Mouse (Mus musculus) spleen, adult 2 months (tissue): Measurements from ENCODE around the gene Vps26c.

Experiments used
- CTCF ChIP-seq: fragments of 200-500 bp; IDR thresholded peaks from 2 replicates; pipeline ENCODE4 v1.5.1; 2011; ENCODE audit warnings: mild to moderate bottlenecking, inconsistent platforms; ENCODE audit not compliant: insufficient read depth, insufficient read length, insufficient replicate concordance; ENCODE audit errors: extremely low read depth
- POLR2A ChIP-seq: fragments of 200-500 bp; IDR thresholded peaks from 2 replicates; pipeline ENCODE4 v1.6.1; 2011; ENCODE audit warnings: low read depth, low read length, inconsistent platforms

DNA sequence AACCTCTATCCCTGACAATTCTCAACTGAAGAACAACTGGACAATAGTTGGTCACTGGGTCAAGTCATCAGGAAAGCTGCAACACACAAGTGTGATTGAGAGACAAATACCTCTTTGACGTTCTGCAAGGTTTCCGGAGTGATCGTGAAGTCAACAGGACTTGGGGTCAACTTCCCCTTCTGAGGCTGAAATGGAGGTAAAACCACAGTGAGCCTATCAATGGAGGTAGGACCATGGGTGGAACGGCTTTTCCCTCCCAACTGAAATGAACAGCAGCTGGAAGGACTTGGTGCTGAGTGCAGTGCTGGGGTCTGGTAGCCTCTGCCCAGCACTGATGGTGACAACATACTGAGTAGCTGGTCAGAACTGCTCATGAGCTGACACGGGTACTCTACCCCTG, 22.4 kb downstream of the Vps26c start:
- no peak for TF ChIP-seq CTCF
- no peak for TF ChIP-seq POLR2A
